Mouse (Mus musculus): ENCODE data around the gene Chst4. TPM values are rescaled to one million over a fixed set of nuclear protein-coding genes. Genes with fewer than 3 reads are reported as not detected.

Chst4 gene
- polyA plus RNA-seq, 1 experiment = not detected

- no peaks in the 10 kb centered on the region for H3K79me2 ChIP-seq (ENCODE audit: control insufficient read depth, insufficient read depth)
- no peaks in the 10 kb centered on the region for H3K36me3 ChIP-seq (ENCODE audit: control insufficient read depth, insufficient read depth)
- peaks cover 40% of the 10 kb centered on the region for H3K27me3 ChIP-seq (ENCODE audit: control insufficient read depth, insufficient read depth, insufficient read length)
- H3K79me3 ChIP-seq (ENCODE audit: low read depth) = no peaks in the 10 kb centered on the region
- H3K4me3 ChIP-seq (ENCODE audit: insufficient read depth, poor library complexity, severe bottlenecking) = no peak overlapping the region
- TF ChIP-seq CEBPB (IDR thresholded peaks at IDR 0.05; ENCODE audit: low read depth) (no peak), USF1 (IDR thresholded peaks at IDR 0.05; ENCODE audit: low read depth) (no peak), MAX (IDR thresholded peaks at IDR 0.05) (no peak), MYOG (IDR thresholded peaks at IDR 0.05; ENCODE audit: control insufficient read depth, extremely low read depth, insufficient read length) (no peak), MYOD1 (IDR thresholded peaks at IDR 0.05; ENCODE audit: control insufficient read depth, insufficient read length, low read depth) (no peak), FOSL1 (IDR thresholded peaks at IDR 0.05; ENCODE audit: insufficient read depth, low read length, poor library complexity, severe bottlenecking) (no peak), CTCF (IDR thresholded peaks at IDR 0.05; ENCODE audit: control insufficient read depth, insufficient read depth, insufficient read length) (no peak)
- no peak overlapping the region for H3ac ChIP-seq (ENCODE audit: control insufficient read depth, insufficient read length, low read depth)
Observed at GRCm38 (mm10) chr8:109982386-109983105, 57.0 kb downstream of the Chst4 start.

DNA sequence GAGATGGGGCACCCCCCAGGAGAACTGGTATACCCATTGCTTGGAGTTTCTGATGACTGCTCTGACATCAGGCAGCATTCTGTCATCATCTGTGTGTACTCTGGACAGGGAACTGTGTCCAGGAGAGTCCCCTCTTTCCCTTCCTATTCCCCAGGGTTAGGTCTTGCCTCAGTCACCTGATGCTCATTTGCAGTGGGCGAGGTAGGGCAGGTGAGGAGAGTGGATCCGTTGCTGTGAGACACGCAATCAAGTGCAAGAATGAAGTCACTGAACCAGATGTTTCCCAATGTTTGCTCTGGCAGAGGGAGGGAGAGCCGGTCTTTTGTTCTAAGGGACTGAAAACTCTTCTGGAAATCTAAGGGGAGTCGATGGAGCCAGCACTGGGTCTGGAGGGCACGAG lies 60.2 kb downstream of the Chst4 start:
- Histone ChIP-seq H3K4me3 (ENCODE audit: insufficient read depth, poor library complexity, severe bottlenecking) (no peak overlapping the region), H3K79me3 (ENCODE audit: low read depth) (no peaks in the 10 kb centered on the region), H3ac (ENCODE audit: control insufficient read depth, insufficient read length, low read depth) (no peak overlapping the region), H3K36me3 (ENCODE audit: control insufficient read depth, insufficient read depth) (no peaks in the 10 kb centered on the region), H3K27me3 (ENCODE audit: control insufficient read depth, insufficient read depth, insufficient read length) (peaks cover 24% of the 10 kb centered on the region), H3K79me2 (ENCODE audit: control insufficient read depth, insufficient read depth) (no peaks in the 10 kb centered on the region)
- TF ChIP-seq MAX (IDR thresholded peaks at IDR 0.05) (no peak), FOSL1 (IDR thresholded peaks at IDR 0.05; ENCODE audit: insufficient read depth, low read length, poor library complexity, severe bottlenecking) (no peak), CTCF (IDR thresholded peaks at IDR 0.05; ENCODE audit: control insufficient read depth, insufficient read depth, insufficient read length) (no peak), CEBPB (IDR thresholded peaks at IDR 0.05; ENCODE audit: low read depth) (no peak)

Other genes starting within 250 kb of the Chst4 start
- gene Phlpp2, start 171.2 kb downstream of the Chst4 start, polyA plus RNA-seq (2012; fragmentation: generic; extraction: Trizol) = 3.0 TPM
- gene Marveld3, start 77.5 kb downstream of the Chst4 start, polyA plus RNA-seq (2012; fragmentation: generic; extraction: Trizol) = not detected
- gene Tat, start 49.3 kb downstream of the Chst4 start, polyA plus RNA-seq (2012; fragmentation: generic; extraction: Trizol) = not detected
- gene Zfp612, start 40.0 kb upstream of the Chst4 start, polyA plus RNA-seq (2012; fragmentation: generic; extraction: Trizol) = not detected
- gene Gm21964, start 61.5 kb upstream of the Chst4 start, polyA plus RNA-seq (2012; fragmentation: generic; extraction: Trizol) = not detected
- gene Gm17720, start 63.0 kb upstream of the Chst4 start, polyA plus RNA-seq (2012; fragmentation: generic; extraction: Trizol) = not detected
- not detected for gene Calb2, start 128.5 kb upstream of the Chst4 start, polyA plus RNA-seq (2012; fragmentation: generic; extraction: Trizol)
- 4.6 TPM for gene Cmtr2, start 175.9 kb upstream of the Chst4 start, polyA plus RNA-seq (2012; fragmentation: generic; extraction: Trizol)
- gene Hydin, start 227.2 kb upstream of the Chst4 start, polyA plus RNA-seq (2012; fragmentation: generic; extraction: Trizol) = 0.01 TPM